Mouse (Mus musculus) right cerebral cortex, postnatal 25 days (tissue): ENCODE measurements around the gene Hormad1.
A peak's percentile ranks its signal among the peaks of the same experiment; 100 is the strongest.
"Not testable (repeated sequence)": the region's sequence is repeated elsewhere in the genome, so short reads cannot be mapped to it uniquely, and the experiment has no call there.

Experiments used
- DNase-seq: peaks from one replicate; pipeline ENCODE4 v3.0.0; 2022

The Hormad1 gene

GRCm38 (mm10) chr3:95559437-95559836 is at the start of gene Hormad1:
Gene Hormad1 (plus strand): TSS chr3:95559677.
- no peak for DNase-seq

- DNase-seq, result no peak
Observed at GRCm38 (mm10) chr3:95511611-95512180, 47.8 kb upstream of the Hormad1 start.

- DNase-seq, result no peak
Observed at GRCm38 (mm10) chr3:95516614-95517041, 42.8 kb upstream of the Hormad1 start.

GRCm38 (mm10) chr3:95517493-95517898 is 42.0 kb upstream of the Hormad1 start:
- DNase-seq, result peak; percentile 62

GRCm38 (mm10) chr3:95518891-95519290 is 40.6 kb upstream of the Hormad1 start:
- no peak for DNase-seq

GRCm38 (mm10) chr3:95519315-95519714 is 40.2 kb upstream of the Hormad1 start:
- no peak for DNase-seq

- DNase-seq, result no peak
Observed at GRCm38 (mm10) chr3:95520100-95520499, 39.4 kb upstream of the Hormad1 start.

- DNase-seq, result no peak
Observed at GRCm38 (mm10) chr3:95521168-95521567, 38.3 kb upstream of the Hormad1 start.

- no peak for DNase-seq
Observed at GRCm38 (mm10) chr3:95523662-95524061, 35.8 kb upstream of the Hormad1 start.

- DNase-seq, result no peak
Observed at GRCm38 (mm10) chr3:95524673-95525072, 34.8 kb upstream of the Hormad1 start.

GRCm38 (mm10) chr3:95526111-95526510 is 33.4 kb upstream of the Hormad1 start:
- DNase-seq, result no peak

- no peak for DNase-seq
Observed at GRCm38 (mm10) chr3:95526622-95527211, 32.8 kb upstream of the Hormad1 start, which contains the start of gene Ctss. Gene Ctss (plus strand): TSS chr3:95526786.

- no peak for DNase-seq
Observed at GRCm38 (mm10) chr3:95529814-95530213, 29.7 kb upstream of the Hormad1 start.

GRCm38 (mm10) chr3:95531025-95531424 is 28.5 kb upstream of the Hormad1 start:
- no peak for DNase-seq

- no peak for DNase-seq
Observed at GRCm38 (mm10) chr3:95533364-95533763, 26.1 kb upstream of the Hormad1 start.

GRCm38 (mm10) chr3:95534927-95535326 is 24.6 kb upstream of the Hormad1 start:
- no peak for DNase-seq

- no peak for DNase-seq
Observed at GRCm38 (mm10) chr3:95538936-95539335, 20.5 kb upstream of the Hormad1 start.

GRCm38 (mm10) chr3:95539837-95540236 is 19.6 kb upstream of the Hormad1 start:
- no peak for DNase-seq

- DNase-seq, result not testable (repeated sequence)
Observed at GRCm38 (mm10) chr3:95541186-95541585, 18.3 kb upstream of the Hormad1 start.

- no peak for DNase-seq
Observed at GRCm38 (mm10) chr3:95542171-95542570, 17.3 kb upstream of the Hormad1 start.

GRCm38 (mm10) chr3:95542981-95543380 is 16.5 kb upstream of the Hormad1 start:
- DNase-seq, result no peak

GRCm38 (mm10) chr3:95550176-95550575 is 9.3 kb upstream of the Hormad1 start:
- no peak for DNase-seq

- no peak for DNase-seq
Observed at GRCm38 (mm10) chr3:95553986-95554385, 5.5 kb upstream of the Hormad1 start.

- no peak for DNase-seq
Observed at GRCm38 (mm10) chr3:95560738-95561137, 1.3 kb downstream of the Hormad1 start.

GRCm38 (mm10) chr3:95561826-95562225 is 2.3 kb downstream of the Hormad1 start:
- DNase-seq, result no peak
